Mouse (Mus musculus) kidney, adult 2 months (tissue): ENCODE results near the gene Ppp1r1a. TPM values are rescaled to one million over a fixed set of nuclear protein-coding genes. Genes with fewer than 3 reads are reported as not detected.

Source experiments
- DNase-seq: peaks from one replicate; pipeline ENCODE4 v3.0.0; 2021
- H3K27ac ChIP-seq: fragments of 200-500 bp; 2 replicates; pipeline ENCODE4 v1.5.1; 2012; ENCODE audit warnings: low read depth, low read length, control low read depth, inconsistent platforms; ENCODE audit not compliant: insufficient read depth
- H3K27me3 ChIP-seq: fragments of 200-500 bp; replicated peaks from 2 replicates; pipeline ENCODE4 v1.6.1; 2012; ENCODE audit warnings: mild to moderate bottlenecking, moderate library complexity, low read length, inconsistent platforms; ENCODE audit not compliant: control insufficient read depth, insufficient read depth
- H3K36me3 ChIP-seq: fragments of 200-500 bp; 2 replicates; pipeline ENCODE4 v1.6.1; 2012; ENCODE audit warnings: mild to moderate bottlenecking, moderate library complexity, low read length, inconsistent platforms; ENCODE audit not compliant: control insufficient read depth, insufficient read depth
- H3K4me1 ChIP-seq: fragments of 200-500 bp; 2 replicates; pipeline ENCODE4 v1.6.1; 2011; ENCODE audit warnings: low read length; ENCODE audit not compliant: control insufficient read depth, insufficient read depth
- H3K4me3 ChIP-seq: fragments of 200-500 bp; 2 replicates; pipeline ENCODE4 v1.5.1; 2011; ENCODE audit warnings: mild to moderate bottlenecking, low read depth, low read length, control low read depth; ENCODE audit not compliant: insufficient read depth
- CTCF ChIP-seq: fragments of 200-500 bp; conservative IDR thresholded peaks from 2 replicates; pipeline ENCODE4 v1.5.1; 2011; ENCODE audit warnings: low read depth, mild to moderate bottlenecking, control low read depth, low read length, moderate library complexity, mixed read lengths; ENCODE audit not compliant: insufficient read depth, insufficient read length
- POLR2A ChIP-seq: fragments of 200-500 bp; IDR thresholded peaks from one replicate; pipeline ENCODE4 v1.6.1; 2011; ENCODE audit warnings: low read depth, low read length, control low read depth
- WGBS: fragments of 180-500 bp; shearing (Covaris S2); methylation state at CpG from one replicate; pipeline ENCODE4 v1.1.7; 2018; 5-methylcytosine and 5-hydroxymethylcytosine counted together
- polyA plus RNA-seq: library from polyadenylated mRNA; depleted of rRNA; stranded (reverse); fragments of >200 nt; gene quantifications from 2 replicates; pipeline ENCODE4 v1.2.3, GENCODE M21; 2012

Ppp1r1a gene
- polyA plus RNA-seq, 1 experiment: 258 TPM

DNA sequence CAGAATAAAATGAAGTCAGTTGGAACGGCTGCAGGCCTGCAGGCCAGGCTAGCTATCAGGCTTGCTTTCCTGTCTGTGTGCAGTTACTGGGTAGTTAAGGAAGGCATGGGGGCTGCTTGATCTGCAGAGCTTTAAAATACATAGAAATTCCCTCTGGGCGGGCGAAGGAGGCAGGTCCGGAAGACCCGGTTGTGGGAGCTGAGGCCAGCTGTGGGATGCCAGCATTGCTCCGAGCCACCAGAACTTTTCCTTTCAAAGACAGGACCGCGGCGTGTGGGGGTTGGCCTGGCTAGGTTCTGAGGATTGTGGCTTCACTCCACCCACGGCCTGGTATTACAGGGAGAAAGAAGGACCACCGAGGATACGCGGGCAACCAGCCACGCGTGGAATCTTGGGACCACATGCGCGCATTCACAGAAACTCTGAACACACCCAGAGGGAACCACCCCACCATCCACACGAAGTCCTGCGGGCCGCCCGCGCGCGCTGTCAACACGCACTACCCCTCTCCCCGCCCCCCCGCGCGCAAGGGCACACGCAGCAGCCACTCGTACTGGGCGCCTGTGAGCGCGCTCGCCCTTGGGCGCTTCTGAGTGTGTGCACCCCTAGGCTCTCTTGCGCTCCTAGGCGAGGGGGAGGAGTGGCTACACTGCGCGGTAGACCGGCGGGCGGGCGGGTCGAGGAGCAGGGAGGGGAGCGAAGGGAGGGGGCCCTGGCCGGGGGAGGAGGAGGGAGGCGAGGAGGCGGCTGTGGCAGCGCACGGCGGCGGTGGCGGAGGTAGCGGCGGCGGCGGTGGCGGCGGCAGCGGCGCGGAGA lies 35.2 kb downstream of the Ppp1r1a start, which contains the start of gene Pde1b:
TSS of gene Pde1b (plus strand) at position 600 of the 816 bp plus-strand sequence.
- H3K27ac ChIP-seq: no peak within 1 kb of the TSS
- H3K36me3 ChIP-seq: no peaks in the 10 kb centered on the region
- WGBS: 2% methylated on average over 52 of the region's 63 CpGs
- peak; percentile 45 for DNase-seq
- H3K4me3 ChIP-seq: peak within 1 kb of the TSS; percentile 44
- no peaks in the 10 kb centered on the region; the same call in 1 of the 2 replicates for H3K27me3 ChIP-seq
- no peaks in the 10 kb centered on the region for H3K4me1 ChIP-seq
- no peak for TF ChIP-seq CTCF
- no peak for TF ChIP-seq POLR2A

DNA sequence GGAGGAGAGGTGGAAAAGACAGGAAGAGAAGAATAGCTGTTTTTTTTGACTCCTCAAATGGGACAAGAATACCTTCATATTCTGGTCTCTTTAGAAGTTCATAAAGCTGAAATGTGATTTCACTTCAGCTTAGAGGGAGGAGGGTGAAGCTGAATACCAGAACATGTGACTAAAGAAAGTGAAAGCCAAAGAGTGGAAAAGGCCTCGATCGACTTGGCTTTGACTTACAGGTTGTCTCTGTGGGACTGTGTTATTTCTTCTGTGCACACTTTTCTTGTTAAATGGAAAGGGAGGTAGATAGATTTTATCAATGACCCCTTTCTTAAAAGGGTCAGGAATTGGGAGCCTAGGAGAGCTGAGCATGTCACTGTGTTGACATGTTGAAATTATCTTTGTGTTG lies 36.6 kb downstream of the Ppp1r1a start:
- TF ChIP-seq POLR2A: no peak
- TF ChIP-seq CTCF: no peak
- Histone ChIP-seq H3K4me3 (no peak overlapping the region), H3K27ac (no peak overlapping the region), H3K36me3 (no peaks in the 10 kb centered on the region), H3K4me1 (no peaks in the 10 kb centered on the region), H3K27me3 (no peaks in the 10 kb centered on the region; the same call in 1 of the 2 replicates)
- DNase-seq: no peak
- 57% methylated on average over 2 of the region's 2 CpGs for WGBS

DNA sequence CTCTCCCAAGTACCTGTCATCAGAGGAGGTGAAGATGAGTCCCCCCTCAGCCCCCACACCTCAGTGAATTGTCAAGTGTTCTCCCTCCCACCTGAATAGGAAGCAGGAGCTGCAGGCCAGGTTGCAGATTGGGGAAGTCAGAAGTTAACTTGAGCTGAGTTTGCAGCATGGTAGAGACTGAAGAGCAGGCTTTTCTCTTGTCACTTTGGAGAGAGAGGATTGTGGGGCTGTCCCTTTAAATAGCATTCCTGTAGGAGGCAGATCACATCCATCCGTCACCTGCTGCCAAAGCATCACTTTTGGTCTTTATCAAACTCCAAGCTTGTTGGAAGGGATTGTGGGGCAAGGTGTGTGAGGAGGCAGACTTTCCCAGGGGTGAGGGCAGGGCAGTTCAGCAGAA lies 37.1 kb downstream of the Ppp1r1a start:
- 76% methylated on average over 1 of the region's 1 CpGs for WGBS
- TF ChIP-seq POLR2A (no peak), CTCF (no peak)
- no peak overlapping the region for H3K4me3 ChIP-seq
- no peaks in the 10 kb centered on the region for H3K36me3 ChIP-seq
- H3K27me3 ChIP-seq: no peaks in the 10 kb centered on the region; the same call in 1 of the 2 replicates
- no peak for DNase-seq
- H3K4me1 ChIP-seq: no peaks in the 10 kb centered on the region
- no peak overlapping the region for H3K27ac ChIP-seq

- 47% methylated on average over 3 of the region's 3 CpGs for WGBS
- H3K36me3 ChIP-seq: no peaks in the 10 kb centered on the region
Measured at GRCm38 (mm10) chr15:103498157-103498556, 39.6 kb downstream of the Ppp1r1a start.

DNA sequence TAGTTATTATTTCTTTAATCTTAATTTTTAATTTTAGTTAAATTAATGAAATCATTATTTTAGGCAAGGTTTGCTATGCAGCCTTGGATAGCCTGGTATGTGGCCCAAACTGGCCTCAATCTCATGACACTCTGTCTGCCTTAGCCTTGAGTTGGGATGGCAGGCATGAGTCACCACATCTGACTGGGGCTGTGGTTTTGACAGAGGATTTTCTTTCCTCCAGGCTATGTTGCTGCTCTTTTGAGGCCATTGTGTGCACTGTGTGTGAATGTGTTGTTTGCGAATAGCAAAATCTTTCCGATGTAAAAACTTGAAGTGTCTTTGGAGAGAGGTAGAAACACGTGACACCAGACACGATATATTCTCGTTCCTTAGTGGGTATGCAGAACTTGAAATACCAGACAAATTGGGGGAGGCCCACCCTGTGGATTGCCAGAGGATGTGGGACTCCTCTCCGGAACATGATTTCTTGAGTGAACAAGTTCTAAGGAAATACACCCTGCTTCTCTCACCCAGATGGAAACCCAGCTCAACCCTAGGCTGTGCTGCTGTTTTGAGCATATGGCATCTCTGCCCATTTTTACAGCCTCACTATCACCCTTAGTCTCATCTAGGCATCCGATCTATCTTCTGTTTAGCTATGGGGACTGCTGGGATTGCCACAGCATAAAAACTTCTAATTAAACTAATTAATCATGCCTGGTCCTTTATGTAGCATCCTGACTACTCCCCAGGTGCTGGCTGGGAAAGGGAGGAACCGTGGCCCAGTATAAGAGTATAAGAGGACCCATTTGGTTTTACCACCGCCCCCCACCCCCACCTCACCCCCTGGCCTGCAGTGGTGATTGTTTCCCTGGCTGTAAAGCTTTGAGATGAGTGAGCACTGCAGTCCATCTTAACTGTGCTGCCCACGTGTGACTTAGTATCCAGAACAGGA lies 41.3 kb downstream of the Ppp1r1a start:
- no peak for DNase-seq
- TF ChIP-seq POLR2A: no peak
- no peak for TF ChIP-seq CTCF
- H3K36me3 ChIP-seq: no peaks in the 10 kb centered on the region
- 79% methylated on average over 10 of the region's 10 CpGs for WGBS
- H3K27me3 ChIP-seq: no peaks in the 10 kb centered on the region
- H3K4me1 ChIP-seq: no peaks in the 10 kb centered on the region
- H3K4me3 ChIP-seq: no peak overlapping the region
- no peak overlapping the region for H3K27ac ChIP-seq

More at GRCm38 (mm10) chr15:103498157-103498556, 39.6 kb downstream of the Ppp1r1a start:
- no peak for DNase-seq
- TF ChIP-seq POLR2A: no peak
- TF ChIP-seq CTCF: no peak
- Histone ChIP-seq H3K4me3 (no peak overlapping the region), H3K27ac (no peak overlapping the region), H3K4me1 (no peaks in the 10 kb centered on the region), H3K27me3 (no peaks in the 10 kb centered on the region)

DNA sequence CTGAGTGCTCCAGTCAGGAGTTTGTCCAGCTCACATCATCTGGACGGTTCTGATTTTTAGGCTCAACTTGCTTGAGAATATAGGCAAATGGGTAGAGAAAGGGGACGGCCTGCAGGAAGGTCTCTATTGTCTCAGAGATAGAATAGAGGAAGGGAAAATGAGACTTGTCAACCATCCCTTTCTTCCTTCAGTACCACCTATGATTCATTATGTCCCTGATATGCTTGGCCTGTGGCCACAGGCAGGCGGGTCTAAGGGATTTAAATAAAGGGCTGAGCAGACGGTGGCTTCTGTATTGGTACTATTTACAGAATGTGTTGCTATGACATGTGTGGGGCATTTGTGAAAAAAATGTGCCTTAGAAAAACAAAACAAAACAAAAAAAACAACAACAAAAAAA lies 49.5 kb downstream of the Ppp1r1a start:
- TF ChIP-seq POLR2A (no peak), CTCF (no peak)
- no peak overlapping the region for H3K4me3 ChIP-seq
- H3K4me1 ChIP-seq: no peaks in the 10 kb centered on the region
- no peak for DNase-seq
- WGBS: 63% methylated on average over 4 of the region's 4 CpGs
- no peaks in the 10 kb centered on the region for H3K27me3 ChIP-seq
- H3K27ac ChIP-seq: no peak overlapping the region
- H3K36me3 ChIP-seq: no peaks in the 10 kb centered on the region
